Mouse (Mus musculus): ENCODE data around the gene Ccdc114.
"Not testable (repeated sequence)": the region's sequence is repeated elsewhere in the genome, so short reads cannot be mapped to it uniquely, and the experiment has no call there.

Gene Ccdc114

DNA sequence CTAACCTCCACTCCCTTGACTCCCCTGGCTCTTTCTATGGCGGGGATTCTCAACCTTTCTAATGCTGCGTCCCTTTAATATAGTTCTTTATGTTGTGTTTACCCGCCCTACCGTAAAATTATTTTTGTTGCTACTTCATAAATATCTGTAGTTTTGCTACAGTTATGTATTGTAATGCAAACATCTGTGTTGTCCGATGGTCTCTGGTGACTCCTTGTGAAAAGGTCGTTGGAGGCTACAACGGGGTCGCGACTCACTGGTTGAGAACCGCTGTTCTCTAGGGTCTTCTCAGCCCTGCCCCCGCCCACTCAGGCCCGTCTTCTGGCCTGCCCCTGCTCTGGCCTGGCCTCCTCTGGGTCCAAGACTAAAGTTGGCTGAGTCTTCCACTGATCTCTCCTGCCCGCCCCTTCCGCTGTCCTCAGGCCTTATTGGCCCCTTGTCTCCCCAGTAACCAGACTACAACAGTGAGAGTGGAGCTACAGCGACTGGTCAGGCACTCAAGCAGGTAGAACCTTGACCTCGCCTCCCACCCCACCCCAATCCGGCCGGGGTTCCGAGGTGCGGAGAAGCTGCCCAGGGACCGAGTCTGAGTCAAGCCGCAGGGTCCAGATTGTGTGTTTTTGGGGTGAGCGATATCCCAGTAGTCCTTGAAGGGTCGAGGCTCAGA lies at the start of gene Ccdc114:
Gene Ccdc114 (plus strand): TSS at position 311 of the 667 bp plus-strand sequence.
- DNase-seq (ENCODE audit: extremely low read depth, insufficient read length, low spot score) = peak; percentile 65

DNA sequence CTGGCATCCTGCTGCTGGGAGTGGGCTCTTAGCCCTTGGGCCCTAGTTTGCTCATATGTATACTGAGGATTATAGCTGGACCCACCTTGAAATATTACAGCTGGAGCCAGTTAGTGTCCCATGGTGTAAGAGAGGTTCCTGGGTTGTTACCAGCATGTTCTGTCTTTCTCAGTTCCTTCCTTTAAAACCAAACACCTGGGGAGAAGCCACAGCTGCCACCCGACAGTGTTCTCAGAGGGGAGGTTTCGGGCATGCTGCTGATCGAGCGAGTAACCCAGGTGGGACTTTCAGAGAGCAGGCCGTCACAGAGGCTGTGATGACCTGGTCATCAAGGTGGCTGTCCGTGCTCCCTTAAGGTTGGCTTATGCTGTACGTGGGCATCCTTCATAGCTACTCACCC lies 47.0 kb upstream of the Ccdc114 start:
- DNase-seq (ENCODE audit: extremely low read depth, insufficient read length, low spot score) = no peak

DNA sequence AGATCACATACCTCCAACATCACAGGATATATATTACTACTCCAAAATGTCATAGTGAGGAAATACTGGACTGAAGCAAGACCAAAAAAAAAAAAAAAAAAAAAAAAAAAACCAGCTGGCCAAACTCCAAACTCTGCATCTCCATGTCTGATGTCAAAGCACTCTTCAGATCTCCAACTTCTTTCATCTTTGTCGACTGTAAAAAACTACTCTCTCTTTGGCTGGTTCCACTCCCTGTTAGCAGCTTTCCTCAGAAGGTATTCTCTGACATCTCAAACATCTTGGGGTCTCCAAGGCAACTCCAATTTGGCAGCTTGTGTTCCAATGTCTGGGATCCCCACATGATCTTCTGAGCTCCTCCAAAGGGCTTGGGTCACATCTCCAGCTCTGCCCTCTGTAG lies 45.6 kb upstream of the Ccdc114 start, which contains the start of gene Grin2d:
Gene Grin2d (minus strand): TSS at position 101 of the 400 bp plus-strand sequence.
- DNase-seq (ENCODE audit: extremely low read depth, insufficient read length, low spot score) = not testable (repeated sequence)

DNA sequence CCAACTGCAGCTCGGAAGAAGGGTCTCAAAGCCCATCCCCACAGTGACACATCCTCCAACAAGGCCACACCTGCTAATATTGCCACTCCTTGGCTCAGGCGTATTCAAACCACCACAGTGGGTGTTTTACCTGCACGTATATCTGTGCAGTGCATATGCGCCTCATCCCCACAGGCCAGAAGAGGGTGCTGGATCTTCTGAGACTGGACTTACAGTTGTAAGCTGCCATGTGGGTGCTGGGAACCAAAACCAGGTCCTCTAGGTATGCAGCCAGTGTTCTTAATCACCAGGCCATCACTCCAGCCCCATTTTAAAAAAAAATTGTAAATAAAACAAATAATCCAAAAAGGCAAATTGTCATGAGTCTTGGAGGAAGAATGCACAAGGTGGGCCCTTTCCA lies 43.3 kb upstream of the Ccdc114 start:
- no peak for DNase-seq (ENCODE audit: extremely low read depth, insufficient read length, low spot score)

DNA sequence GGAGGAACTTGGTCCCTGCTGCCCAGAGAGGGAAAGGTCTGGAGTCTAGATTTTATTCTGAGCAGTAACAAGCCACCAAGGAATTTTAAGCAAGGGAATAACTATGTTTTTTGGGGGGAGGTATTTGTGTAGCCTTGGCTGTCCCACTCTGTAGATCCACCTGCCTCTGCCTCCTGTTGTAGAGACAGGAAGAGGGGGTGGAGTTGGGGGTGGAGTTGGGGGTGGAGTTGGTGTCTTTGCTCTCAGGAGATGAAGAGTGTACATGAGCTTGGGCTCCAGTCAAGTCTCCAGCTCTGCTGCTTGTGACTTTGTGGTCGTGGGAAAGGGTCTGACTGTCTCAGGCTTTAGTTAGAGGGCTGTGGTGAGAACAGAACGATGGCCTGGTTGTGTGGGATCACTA lies 42.9 kb upstream of the Ccdc114 start:
- DNase-seq (ENCODE audit: extremely low read depth, insufficient read length, low spot score) = no peak

DNA sequence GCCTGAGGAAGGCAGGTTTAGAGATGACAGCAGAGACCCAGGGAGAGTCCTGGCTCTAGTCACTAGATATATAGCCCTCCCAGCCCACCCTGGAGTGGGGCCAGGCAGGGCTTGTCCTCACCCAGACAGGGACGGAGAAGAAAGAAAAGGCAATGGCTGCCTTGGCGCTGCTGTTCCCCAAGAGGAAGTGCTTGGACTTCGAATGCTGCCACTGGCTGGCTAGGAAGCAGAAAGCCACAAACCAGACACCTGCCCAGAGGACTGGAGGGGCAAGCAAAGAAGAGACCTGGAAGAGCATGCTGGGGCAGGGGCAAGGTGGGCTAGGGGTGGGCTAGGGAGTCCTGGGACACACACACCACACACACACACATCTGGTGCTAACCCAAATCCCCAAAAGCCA lies 36.6 kb upstream of the Ccdc114 start:
- DNase-seq (ENCODE audit: extremely low read depth, insufficient read length, low spot score) = no peak

DNA sequence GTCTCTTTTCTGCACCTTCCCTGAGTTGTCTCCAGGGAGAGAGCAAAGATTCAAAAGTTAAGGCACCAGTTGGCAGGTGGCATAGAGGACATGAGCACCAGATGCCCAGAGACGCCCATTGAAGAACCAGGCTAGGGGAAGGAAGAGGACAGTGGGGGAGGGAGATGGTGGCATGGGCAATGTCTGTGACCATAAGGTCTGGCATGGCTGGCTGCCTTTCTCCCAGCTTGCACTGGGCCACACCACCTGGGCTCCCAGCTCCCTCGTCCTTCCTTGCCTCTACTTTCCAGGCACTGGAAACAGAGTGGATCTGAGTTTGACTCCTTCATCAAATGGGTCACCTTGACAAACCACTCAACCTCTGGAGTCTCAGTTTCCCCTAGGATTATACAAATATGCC lies 31.2 kb upstream of the Ccdc114 start:
- no peak for DNase-seq (ENCODE audit: extremely low read depth, insufficient read length, low spot score)

DNA sequence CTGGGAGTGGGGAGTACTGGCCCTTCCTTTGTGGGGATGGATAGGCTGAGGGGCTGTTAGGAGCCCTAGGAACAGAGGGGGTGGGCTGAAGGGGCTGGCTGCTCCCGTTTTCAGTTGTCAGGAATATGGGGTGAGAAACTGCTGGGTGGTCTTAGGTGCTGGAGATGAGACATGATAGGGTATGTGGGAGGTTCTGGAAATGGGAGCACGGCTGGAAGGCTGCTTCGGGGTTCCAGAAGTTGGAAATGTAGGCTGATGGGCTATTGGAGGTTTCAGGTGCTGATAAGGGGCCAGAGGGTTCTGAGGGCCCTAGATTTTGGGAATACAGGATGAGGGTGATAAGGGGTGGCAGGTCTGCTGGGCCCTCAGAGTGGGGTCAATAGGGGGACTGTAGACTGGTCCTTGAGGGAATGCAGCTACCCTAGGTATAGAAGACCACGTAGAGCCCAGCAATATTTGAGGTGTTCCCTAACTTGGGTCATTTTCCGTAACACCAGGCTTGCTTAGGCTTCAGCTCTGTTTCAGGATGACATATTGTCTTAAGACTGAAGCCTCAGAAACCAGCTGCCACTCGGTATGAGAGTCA lies 27.8 kb upstream of the Ccdc114 start:
- DNase-seq (ENCODE audit: extremely low read depth, insufficient read length, low spot score) = no peak

DNA sequence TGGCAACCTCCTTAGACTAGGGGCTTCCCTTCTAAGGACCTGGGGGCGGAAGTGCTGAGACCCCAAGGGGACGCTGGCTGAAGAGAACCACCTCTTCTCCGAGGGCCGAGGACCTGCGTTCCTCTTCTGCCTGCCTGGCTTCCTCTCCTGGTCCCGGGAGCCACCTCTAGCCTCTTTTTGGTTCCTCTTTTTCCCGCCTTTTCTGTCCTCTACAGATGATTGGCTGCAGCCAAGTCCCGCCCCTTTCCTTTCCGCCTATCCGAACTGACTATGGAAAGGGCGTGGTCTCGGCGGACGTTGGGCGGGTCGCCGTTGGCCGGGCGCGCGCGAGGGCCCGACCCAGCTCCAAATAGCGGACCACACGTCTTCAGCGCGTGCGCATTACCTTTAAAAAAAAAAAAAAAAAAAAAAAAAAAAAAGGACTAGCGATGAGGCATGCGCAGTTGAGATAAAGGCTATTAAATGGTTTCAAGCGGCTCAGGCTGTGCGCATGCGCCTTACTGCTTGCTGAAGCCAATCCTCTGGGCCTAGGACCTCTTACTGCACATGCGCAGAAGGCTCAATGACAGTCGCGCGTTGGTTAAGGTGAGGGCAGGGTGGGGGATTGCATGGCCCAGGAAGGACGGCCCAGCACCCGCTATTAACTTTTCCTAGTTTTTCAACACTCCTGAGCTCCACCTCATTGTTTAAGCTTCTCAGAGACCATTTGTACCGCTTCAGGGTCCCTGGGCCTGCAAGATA lies 27.2 kb upstream of the Ccdc114 start, which contains the start of the genes Syngr4 and Tmem143:
Gene Syngr4 (minus strand): TSS at position 198 of the 741 bp plus-strand sequence.
Gene Tmem143 (plus strand): TSS at position 425 of the 741 bp plus-strand sequence.
- DNase-seq (ENCODE audit: extremely low read depth, insufficient read length, low spot score) = peak; percentile 99

DNA sequence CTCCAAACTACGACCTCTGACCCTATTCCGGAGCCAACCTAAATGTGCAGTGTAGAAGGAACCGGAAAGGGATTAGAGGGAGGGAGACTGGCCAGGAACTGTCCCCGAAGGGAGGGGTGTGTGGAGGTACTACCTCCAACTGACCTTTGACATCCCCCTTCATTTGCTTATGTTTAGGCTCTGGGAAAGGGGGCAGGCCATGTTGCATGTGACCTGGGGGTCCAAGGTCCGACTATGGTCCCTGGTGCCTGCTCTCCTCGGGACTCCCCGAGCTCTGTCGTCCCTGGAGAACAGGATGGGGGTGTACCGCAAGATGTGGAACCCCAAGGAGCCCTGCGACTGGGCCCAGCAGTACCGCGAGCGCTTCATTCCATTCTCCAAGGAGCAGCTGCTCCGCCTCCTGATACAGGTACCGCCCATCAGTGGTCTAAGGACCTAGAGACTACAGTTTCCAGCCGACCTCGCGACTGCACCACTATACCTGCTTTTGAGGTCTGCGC lies 26.6 kb upstream of the Ccdc114 start:
- DNase-seq (ENCODE audit: extremely low read depth, insufficient read length, low spot score) = peak; percentile 81

DNA sequence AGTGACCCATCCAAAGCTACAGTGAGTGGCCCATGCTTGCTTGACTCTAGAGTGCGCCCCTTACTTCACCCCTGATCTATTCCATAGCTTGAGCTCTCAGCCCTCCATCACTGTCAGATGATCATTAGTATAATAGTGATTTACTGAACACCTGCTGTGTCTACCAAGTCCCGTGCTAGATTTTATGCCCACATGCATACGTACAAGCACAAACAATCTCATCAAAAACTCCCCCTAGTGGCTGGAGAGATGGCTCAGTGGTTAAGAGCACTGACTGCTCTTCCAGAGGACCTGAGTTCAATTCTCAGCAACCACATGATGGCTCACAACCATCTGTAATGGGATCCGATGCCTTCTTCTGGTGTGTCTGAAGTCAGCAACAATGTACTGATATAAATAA lies 25.7 kb upstream of the Ccdc114 start:
- peak; percentile 33 for DNase-seq (ENCODE audit: extremely low read depth, insufficient read length, low spot score)

DNA sequence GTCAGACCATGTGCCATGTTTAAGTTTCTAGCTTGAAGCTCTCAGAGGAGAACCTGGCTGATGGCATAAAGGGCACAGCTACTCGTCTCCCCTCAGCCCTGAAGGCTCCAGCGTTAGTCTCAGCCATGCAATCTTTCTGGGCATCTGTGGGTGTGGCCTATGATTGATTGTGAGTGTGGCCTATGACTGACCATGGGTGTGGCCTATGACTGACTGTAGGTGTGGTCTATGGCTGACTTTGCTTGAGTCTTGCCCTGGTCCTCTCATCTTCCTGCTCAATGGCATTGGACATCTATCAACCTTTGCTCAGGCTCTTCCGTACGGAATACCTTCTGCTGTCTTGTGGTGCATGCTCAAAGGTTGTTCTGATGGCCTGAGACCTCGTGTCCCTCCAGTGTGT lies 22.3 kb upstream of the Ccdc114 start:
- no peak for DNase-seq (ENCODE audit: extremely low read depth, insufficient read length, low spot score)

DNA sequence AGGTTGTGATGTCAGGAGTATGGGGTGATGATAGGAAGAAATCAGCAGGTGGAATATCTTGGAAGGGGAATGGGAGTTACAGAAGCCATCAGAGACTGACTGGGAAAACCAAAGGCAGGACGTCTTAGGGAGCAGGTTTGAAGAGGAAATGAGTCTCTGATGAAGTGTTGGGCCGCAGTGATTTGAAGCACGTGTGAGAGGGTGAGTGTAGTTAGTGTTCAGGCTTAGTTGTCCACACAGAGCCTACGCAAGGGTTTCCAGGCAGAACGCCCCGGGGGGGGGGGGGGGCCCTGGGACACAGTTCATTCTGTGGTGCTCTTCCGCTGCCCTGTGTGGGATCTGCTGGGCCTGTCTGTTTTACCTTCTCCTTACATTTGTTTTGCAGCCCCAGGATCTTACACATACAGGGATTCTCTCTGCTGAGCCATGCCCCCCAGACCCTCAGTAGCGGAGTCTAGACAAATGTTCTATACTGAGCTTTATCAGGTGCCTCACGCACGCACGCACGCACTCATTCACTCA lies 21.3 kb upstream of the Ccdc114 start:
- peak; percentile 38 for DNase-seq (ENCODE audit: extremely low read depth, insufficient read length, low spot score)

DNA sequence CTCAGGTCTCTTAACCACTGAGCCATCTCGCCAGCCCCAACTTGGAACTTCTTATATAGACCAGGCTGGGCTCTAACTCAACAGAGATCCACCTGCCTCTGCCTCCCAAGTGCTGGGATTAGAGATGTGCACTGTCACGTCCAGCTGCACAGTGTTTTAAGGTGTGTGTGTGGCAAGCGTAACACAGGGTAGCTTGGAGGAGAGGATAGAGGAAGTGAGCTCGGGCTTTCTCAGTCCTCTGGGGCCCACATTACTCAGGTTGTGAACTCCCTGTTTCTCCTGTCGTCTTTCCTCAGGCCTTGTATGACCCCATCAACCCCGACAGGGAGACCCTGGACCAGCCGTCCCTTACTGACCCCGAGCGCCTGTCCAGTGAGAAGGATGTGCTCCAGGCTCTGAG lies 17.2 kb upstream of the Ccdc114 start:
- no peak for DNase-seq (ENCODE audit: extremely low read depth, insufficient read length, low spot score)

DNA sequence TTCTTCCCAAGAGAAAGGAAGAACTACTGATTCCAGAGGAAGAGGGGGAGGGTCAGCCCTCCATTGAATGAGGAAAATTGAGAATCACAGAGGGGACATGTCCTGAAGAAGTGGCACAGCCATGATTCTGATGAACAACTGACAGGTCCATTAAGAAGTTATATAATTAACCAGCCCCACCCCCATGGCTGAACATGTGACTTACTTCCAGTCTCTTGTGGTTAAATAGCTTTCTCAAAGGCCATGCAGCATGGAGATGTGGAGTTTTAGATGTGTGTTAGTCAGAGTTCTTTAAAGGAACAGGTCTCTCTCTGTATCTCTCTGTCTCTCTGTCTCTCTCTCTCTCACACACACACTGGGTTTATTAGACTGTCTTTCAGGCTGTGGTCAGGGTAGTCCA lies 15.5 kb upstream of the Ccdc114 start:
- DNase-seq (ENCODE audit: extremely low read depth, insufficient read length, low spot score) = no peak

DNA sequence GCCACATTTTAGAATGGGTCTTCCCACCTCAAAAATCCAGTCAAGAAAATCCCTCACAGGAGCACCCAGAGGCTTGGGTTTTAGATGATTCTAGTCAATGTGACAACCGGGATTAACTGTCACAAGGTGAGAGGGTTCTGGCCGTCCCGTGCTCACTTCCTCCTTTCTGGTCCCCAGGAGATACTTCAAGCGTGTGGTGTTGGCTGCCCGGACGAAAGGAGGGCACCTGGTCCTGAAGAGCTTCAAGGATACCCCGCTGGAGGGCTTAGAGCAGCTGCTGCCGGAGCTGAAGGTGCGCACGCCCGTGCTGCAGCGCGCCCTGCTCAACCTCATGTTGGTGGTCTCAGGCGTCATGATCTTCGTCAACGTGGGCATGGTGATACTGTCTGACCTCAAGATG lies 14.7 kb upstream of the Ccdc114 start:
- DNase-seq (ENCODE audit: extremely low read depth, insufficient read length, low spot score) = no peak

DNA sequence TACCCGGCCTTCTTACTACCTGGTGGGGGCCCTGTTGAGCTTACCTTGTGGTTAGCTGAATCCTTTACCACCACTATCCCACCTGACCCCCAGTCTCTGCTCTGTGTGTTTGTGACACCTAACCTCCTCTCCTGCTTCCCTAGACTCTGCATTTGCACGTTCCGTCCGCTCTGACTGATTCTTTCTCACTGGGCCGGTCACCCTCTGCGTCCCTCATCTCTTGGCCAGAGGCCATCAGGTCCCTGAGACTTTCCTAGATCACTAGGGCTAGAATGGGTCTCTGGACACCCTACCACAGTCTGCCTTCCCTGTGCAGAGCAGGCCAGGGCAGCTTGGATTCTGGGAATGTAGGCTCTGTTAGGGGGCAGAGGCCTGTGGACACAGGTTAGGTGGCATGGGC lies 9.8 kb upstream of the Ccdc114 start:
- DNase-seq (ENCODE audit: extremely low read depth, insufficient read length, low spot score) = no peak

DNA sequence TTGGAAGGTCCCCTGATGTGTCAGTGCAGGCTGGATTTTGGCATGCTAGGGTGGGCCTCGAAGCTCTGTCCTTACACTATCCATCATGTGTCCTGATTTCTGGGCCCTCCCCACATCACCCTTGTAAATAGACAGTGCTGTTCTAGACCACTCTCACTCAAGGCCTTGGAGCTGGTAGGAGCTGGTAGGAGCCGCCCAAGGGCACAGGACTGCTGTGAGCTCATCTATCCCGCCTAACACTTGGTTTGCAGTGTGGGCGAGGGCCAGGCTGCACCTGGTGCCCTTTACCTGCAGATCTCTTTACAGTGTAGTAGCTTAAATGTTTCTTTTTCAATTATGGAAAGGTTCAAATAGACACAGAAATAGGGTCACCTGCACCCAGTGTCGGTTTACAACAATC lies 8.9 kb upstream of the Ccdc114 start:
- DNase-seq (ENCODE audit: extremely low read depth, insufficient read length, low spot score) = no peak

DNA sequence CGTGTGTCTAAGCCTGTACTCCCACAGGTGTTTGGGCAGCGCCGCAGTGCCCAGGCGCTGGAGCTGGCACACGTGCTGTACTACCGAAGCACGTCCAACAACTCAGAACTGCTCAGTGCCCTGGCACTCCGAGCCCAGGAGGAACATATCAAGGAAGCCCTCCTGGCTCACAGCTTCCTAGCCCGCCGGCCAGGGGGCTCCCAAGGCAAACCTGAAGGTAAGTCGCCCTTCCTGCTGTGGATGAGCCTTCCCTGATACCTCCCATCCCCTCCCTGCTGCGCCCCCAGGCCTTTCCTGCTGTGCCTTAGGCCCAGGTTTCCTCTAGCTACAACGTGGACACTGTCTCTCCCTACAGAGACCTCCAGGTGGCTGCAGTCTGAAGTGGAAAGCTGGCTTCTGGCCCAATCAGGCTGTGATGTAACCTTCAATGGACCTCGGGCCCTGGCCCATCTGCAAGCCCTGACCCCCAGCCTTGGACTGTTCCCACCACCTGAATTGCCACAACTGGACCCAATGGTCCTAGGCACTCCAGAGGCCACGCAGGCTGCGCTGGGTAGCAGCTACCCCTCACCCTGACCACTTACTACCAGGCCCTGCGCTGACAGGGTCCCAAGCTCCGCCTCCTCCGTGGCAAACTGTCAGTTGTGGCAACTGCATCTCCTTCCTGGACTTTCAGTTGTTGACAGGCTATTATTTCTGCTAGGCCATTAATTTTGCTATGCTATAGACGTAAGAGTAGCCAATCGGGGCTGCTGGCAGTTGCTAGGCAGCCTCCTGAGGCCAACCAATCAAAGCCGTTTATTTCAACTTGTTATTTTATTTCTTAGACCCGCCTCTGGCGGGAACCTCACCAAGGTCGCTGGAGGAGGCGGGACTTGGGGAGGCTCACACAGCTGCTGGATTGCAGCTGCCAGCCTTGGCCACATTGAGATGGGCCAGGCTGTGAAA lies 7.5 kb upstream of the Ccdc114 start:
- DNase-seq (ENCODE audit: extremely low read depth, insufficient read length, low spot score) = peak; percentile 51

DNA sequence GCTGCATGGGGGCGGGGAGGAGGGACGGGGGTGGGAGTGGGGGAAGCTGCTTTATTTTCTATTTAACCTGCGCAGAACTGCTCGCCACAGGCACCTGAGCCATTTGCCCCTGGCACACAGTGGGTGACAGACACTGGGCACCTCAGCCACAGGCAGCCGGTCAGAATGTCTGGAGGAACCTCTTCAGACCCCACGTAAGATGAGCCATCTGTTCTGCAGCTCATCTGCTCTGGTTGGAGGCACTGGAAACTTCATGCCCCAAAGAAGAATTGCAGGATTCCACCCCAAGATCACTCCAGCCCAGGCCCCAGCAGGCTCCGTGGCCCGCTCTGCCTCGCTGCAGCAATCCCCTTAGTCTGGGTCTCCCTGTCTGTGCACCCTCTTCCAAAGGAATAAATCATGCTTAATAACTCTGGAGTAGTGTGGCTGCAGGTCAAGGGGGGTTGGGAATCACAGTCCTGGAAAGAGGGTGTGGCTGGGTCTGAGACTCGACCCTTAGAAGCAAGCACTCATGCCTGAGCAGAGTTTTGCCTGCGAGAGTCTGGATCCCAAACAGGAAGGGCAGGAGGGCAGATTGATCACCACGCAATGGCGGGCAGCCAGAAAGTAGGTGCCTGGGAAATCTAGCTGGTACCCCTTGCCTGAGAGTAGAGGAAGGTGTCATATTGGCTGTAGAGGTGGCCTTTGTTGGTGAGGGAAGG lies 6.7 kb upstream of the Ccdc114 start:
- DNase-seq (ENCODE audit: extremely low read depth, insufficient read length, low spot score) = peak; percentile 35
